Mouse (Mus musculus) hindbrain, embryonic 13.5 days (tissue): ENCODE data around the gene Cfap77. TPM values are rescaled to one million over a fixed set of nuclear protein-coding genes. Genes with fewer than 3 reads are reported as not detected.

Source experiments
- ATAC-seq: fragments of 200-750 bp; cut with Nextera tagmentation; 2 replicates; pipeline ENCODE4 v1.8.0; 2017; ENCODE audit warnings: moderate TSS enrichment; ENCODE audit not compliant: low FRiP score
- H3K27ac ChIP-seq: fragments of 300-500 bp; sonication (generic); 2 replicates; pipeline ENCODE4 v1.5.1; 2015; ENCODE audit warnings: inconsistent platforms, mild to moderate bottlenecking, moderate library complexity
- H3K27me3 ChIP-seq: fragments of 300-500 bp; sonication (generic); 2 replicates; pipeline ENCODE4 v1.6.1; 2015; ENCODE audit warnings: mild to moderate bottlenecking, inconsistent platforms
- H3K36me3 ChIP-seq: fragments of 300-500 bp; sonication (generic); 2 replicates; pipeline ENCODE4 v1.6.1; 2015; ENCODE audit warnings: mild to moderate bottlenecking, inconsistent platforms
- H3K4me1 ChIP-seq: fragments of 300-500 bp; sonication (generic); replicated peaks from 2 replicates; pipeline ENCODE4 v1.6.1; 2015; ENCODE audit warnings: inconsistent platforms
- H3K4me2 ChIP-seq: fragments of 300-500 bp; sonication (generic); 2 replicates; pipeline ENCODE4 v1.6.1; 2015; ENCODE audit warnings: inconsistent platforms, mild to moderate bottlenecking, moderate library complexity
- H3K4me3 ChIP-seq: fragments of 300-500 bp; sonication (generic); 2 replicates; pipeline ENCODE4 v1.5.1; 2015; ENCODE audit warnings: mild to moderate bottlenecking, inconsistent platforms
- H3K9ac ChIP-seq: fragments of 300-500 bp; sonication (generic); 2 replicates; pipeline ENCODE4 v1.6.1; 2015; ENCODE audit warnings: mild to moderate bottlenecking, inconsistent platforms
- H3K9me3 ChIP-seq: fragments of 300-500 bp; sonication (generic); 2 replicates; pipeline ENCODE4 v1.6.1; 2016; ENCODE audit warnings: inconsistent platforms
- WGBS: fragments of 180-500 bp; shearing (Covaris S2); methylation state at CpG from one replicate; pipeline ENCODE4 v1.1.7; 2015; 5-methylcytosine and 5-hydroxymethylcytosine counted together
- polyA plus RNA-seq: library from polyadenylated mRNA; unstranded; fragments of >200 nt; fragmentation: Nextera tagmentation; extraction: Ambion mirVana; gene quantifications from 2 replicates; pipeline ENCODE4 v1.2.1, GENCODE M21; 2015

The Cfap77 gene
- polyA plus RNA-seq, 1 experiment from 2014 or later: 0.22 TPM

- peaks cover 58% of the 10 kb centered on the region for H3K36me3 ChIP-seq
- H3K9ac ChIP-seq: no peak overlapping the region
- peaks cover 3% of the 10 kb centered on the region; the same call in 1 of the 2 replicates for H3K4me1 ChIP-seq
- no peaks in the 10 kb centered on the region for H3K27me3 ChIP-seq
- no peak for ATAC-seq
- no peaks in the 10 kb centered on the region for H3K9me3 ChIP-seq
- no peak overlapping the region for H3K4me2 ChIP-seq
- H3K27ac ChIP-seq: no peak overlapping the region
- no peak overlapping the region for H3K4me3 ChIP-seq
- WGBS: 92% methylated on average over 3 of the region's 3 CpGs
These were observed 173.6 kb downstream of the Cfap77 start for GRCm38 (mm10) chr2:28881275-28881674.

Other genes starting within 250 kb of the Cfap77 start
- gene Gtf3c4, start 214.7 kb downstream of the Cfap77 start, polyA plus RNA-seq: 18.2 and 18.6 TPM in 2 replicates
- 14.1 and 15.9 TPM in 2 replicates for gene Ddx31, start 214.7 kb downstream of the Cfap77 start, polyA plus RNA-seq
- 11.4 and 17.1 TPM in 2 replicates for gene Barhl1, start 138.4 kb downstream of the Cfap77 start, polyA plus RNA-seq
- gene Ttf1, start 5.2 kb upstream of the Cfap77 start, polyA plus RNA-seq: 8.4 and 10.1 TPM in 2 replicates
- 13.8 and 15.4 TPM in 2 replicates for gene Setx, start 69.1 kb upstream of the Cfap77 start, polyA plus RNA-seq
- 2.8 and 3.1 TPM in 2 replicates for gene Ntng2, start 197.9 kb upstream of the Cfap77 start, polyA plus RNA-seq